Mouse (Mus musculus) Muller cell, postnatal 12 days (primary cell): ENCODE measurements around the gene Tacc2.
A peak's percentile ranks its signal among the peaks of the same experiment; 100 is the strongest.

Experiments used
- DNase-seq: peaks from one replicate; pipeline ENCODE4 v3.0.0-alpha.2; 2015; ENCODE audit errors: inconsistent ontology term

Tacc2 gene

DNA sequence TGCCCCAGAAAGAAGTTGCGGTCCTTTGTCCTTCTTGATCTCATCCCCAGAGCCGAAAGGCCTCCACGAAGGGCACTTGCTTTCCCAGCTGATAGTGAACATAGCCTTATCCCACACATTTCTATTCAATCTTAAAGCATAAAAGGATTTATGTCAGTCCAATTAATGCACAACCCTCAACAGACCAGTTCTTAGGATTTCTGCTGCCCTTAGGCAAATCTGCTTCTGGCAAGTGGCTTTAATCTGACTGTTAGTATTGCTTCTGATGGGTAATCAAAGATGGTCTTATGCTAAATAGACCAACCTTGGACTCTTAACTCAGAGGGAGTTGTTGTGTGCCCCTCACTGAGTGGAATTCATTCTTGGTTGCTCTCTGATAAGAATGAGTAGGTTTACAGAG lies 40.4 kb downstream of the Tacc2 start:
- no peak for DNase-seq

DNA sequence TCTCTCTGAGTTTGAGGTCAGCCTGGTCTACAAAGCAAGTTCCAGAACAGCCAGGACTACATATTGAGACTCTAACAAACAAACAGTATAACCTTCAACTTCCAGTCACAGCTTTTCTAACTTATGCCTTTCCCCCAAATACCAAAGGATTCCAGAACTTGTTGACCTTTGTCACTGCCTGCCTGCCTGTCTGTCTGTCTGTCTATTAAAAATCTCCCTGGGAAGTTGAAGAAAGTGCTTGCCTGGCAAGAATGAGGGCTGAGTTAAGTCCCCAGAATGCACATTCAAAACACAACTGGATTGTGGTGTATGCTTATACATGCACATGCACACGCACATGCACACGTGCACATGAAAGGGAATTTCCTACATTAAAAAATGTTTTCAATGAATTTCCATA lies 43.8 kb downstream of the Tacc2 start:
- DNase-seq: no peak

- no peak for DNase-seq
Observed at GRCm38 (mm10) chr7:130621953-130622352, 44.7 kb downstream of the Tacc2 start.

GRCm38 (mm10) chr7:130622359-130622758 lies 45.1 kb downstream of the Tacc2 start:
- no peak for DNase-seq

- DNase-seq: no peak
Observed at GRCm38 (mm10) chr7:130624299-130624698, 47.1 kb downstream of the Tacc2 start.

DNA sequence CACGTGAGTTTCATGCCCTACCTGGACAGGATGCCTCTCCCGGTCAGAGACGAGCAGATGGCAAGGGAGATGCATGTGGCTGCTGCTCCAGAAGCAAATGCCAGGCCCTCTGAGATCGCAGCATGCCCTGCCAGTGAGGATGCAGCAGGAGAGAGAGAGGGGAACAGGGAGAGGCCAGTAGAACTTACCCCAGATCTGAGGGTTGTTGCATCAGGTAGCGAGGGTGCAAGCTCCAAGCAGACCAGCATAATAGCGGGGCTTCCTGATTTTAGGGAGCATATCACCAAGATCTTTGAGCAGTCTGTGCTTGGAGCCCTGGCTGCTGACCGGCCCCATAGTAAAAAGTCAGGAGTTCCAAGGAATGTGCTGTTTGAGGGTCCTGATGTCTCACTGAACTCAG lies 48.1 kb downstream of the Tacc2 start:
- no peak for DNase-seq

DNA sequence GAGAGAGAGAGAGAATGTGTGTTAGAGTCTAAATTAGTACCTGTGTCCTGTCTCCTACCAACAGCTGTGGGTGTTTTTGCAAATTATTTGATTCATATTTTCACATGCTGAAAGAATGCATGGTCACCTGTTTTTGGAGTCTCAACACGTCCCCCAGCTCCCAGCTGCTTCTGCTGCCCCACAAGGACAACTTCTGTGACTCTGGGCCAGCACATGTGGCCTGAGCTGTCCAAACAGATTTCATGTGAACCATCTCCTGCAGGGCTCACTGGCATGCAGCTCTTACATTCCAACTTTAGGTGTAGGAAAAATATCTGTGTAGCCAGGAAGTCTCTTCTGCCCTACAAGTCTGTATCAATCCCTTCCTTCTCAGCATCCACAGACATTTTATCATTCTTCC lies 51.4 kb downstream of the Tacc2 start:
- no peak for DNase-seq

GRCm38 (mm10) chr7:130629999-130630398 lies 52.8 kb downstream of the Tacc2 start:
- no peak for DNase-seq

DNA sequence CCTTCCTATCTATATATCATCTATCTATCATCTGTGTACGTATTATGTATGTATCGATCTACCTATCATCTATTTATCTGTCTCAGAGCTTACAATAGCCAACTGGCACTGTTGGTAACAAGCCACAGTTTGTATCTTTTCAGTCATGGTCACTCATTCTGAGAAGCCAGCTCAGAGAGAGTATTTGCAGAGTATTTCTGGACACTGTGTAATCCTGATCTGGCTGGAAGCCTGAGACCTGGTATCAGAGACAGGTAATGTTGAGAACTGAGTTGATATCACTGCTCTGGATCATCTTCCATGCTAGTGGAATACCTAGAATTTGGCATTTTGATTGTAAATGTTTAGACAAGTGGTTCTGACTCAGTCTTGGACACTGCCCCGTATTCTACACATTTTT lies 53.7 kb downstream of the Tacc2 start:
- DNase-seq: no peak

- no peak for DNase-seq
Observed at GRCm38 (mm10) chr7:130631553-130632378, 54.5 kb downstream of the Tacc2 start.

- DNase-seq: no peak
Observed at GRCm38 (mm10) chr7:130632379-130632732, 55.1 kb downstream of the Tacc2 start.

DNA sequence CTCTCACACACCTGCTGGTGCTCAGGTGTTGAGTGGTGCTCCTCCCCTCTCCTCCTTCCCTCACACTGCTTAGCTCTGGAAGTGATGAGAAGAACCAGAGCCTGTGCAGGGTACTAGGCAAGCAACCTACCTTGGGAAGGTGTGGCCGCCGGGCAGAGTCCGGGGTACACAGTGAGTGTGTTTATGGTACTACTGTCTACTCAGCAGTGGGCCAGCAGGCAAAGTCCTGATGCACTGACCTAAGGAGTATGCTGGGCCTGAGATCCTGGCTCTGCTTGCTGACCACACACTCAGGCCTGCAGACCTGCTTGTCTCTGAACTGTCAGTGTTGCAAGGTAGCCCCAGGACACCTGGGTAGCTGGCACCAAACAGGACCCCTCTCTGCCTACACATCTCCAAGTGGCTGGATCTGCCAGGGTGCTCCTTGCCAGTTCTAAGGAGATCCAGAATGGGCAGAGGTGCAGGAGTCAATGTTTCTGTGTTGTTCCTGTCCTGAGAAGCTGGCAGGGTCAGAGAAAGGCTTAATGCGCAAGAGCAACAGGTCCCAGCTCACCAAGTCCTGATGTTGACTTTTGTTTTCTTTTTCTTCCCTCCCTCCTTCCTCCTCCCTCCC lies 57.1 kb downstream of the Tacc2 start:
- DNase-seq: no peak

DNA sequence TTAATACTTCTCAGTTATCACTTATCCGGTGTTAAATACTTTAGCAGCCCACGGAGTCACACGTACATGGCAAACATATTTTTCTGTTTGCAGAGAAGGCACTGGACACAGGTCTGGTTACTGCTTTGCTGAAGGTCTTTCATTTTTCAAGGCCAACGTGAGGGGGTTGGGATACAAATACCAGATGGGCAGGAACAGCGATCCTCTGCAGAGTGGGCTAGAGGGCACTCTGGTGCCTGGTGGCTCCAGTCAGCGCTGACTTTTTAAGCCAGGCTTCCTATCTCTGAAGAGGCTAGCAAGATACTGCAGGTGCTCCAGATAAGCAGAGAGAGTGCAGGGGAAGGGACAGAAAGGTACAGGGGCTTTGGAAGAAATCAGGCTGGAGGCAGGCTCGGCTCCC lies 58.0 kb downstream of the Tacc2 start:
- no peak for DNase-seq

- DNase-seq: no peak
Observed at GRCm38 (mm10) chr7:130636274-130636673, 59.0 kb downstream of the Tacc2 start.

DNA sequence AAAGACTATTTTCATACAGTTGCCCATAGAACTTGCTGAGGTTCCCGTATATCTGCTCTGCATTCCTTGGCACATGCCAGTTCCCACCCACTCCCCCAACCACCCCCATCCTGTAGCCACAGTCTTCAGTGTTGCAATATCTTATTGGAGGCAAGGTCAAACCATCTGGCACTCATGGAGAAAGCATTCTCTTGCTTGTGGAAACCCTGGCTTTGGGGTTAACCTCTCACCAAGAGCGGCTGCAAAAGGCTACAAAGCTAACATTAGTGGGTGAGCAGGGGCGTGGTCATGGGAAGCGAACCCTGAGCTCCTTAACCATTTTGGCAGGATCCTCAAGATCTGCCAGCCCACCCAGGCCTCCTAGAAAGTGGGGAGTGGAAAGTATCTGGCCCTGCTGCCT lies 59.7 kb downstream of the Tacc2 start:
- DNase-seq: no peak

- DNase-seq: peak; percentile 43
Observed at GRCm38 (mm10) chr7:130637811-130638210, 60.6 kb downstream of the Tacc2 start.

DNA sequence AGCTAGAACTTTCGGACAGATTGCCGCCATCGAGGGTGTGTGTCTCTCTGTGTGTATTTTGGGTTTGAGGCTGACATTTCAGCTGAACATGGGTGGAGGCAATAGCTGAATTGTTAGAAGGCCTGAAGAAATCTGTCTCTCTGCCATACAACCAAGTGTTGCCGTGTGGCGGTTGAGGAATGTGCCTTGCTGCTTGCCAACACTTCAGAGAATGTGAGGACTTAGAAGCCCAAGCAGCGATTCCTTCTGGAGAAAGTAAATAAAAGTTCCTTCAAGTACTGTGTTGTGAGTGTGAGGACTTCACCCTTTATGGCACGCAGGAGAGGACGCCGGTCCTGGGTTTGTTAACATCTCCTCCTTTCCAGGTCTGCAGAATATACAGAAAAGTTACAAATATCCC lies 63.4 kb downstream of the Tacc2 start:
- peak; percentile 85 for DNase-seq

DNA sequence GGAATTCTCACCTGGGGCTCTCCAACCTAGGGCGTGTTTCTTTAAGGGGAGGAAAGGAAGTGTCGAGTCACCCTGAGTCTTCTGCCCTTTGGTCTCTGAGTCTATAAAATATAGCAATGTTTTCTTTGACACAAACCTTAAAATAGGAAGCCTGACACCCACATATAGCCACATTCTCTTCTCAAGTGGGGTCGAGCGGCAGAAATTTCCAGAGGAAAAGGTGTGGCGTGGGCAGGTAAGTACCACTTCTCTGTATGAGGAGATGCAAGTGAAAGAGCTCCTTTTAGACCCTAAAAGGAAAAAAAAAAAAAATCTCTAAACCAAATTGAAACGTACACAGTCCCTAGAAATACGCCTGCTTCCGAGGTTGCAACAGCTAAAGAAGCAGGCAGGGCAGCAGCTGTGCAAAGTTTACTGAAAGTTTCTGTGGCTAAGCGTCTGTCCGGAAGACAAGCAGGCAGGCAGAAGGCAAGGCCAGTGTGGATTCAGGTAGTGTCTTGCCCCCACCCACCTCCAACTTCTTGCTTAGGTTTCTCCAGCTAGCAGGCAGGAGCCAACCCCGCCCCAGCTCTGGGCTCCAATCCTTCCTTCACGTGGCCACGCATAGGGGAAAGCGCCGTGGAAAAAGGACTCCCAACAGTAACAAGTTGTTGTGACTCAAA lies 68.2 kb downstream of the Tacc2 start:
- no peak for DNase-seq

- peak; percentile 89 for DNase-seq
Observed at GRCm38 (mm10) chr7:130645994-130646761, 68.9 kb downstream of the Tacc2 start.

DNA sequence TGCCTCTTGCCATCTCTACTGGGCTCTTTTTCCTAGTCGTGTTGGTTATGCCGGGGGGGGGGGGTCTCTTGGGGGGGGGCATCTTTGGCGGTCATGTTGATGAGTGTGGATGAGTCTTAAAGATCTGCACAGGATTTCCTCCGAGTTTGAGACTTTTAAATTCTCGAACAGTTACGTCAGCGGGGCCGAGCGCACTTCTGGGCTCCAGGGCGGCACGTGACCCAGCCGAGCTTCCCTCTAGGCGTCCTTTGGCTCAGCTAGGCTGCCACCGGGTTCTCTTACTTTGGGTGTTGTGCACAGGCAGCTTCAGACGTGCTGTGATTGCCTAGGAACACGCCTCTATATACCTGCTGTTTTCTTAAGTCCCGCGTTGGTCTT lies 69.5 kb downstream of the Tacc2 start:
- peak; percentile 76 for DNase-seq

DNA sequence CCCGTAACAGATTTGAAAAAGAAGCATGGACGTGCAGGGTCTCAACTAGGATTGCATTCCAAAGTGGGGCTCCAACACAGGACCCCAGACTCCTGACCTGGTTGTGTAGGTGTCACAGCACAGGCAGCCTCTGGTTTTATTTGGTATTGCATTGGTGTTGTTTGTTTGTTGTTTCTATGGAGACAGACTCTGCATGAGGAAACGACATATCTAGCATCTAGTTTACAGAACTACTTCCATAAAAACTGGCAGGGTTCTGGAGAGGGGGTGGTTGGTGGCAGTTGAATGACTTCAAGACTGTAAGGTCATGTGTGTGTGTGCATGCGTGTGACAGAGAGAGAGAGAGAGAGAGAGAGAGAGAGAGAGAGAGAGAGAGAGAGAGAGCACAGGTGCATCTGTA lies 70.8 kb downstream of the Tacc2 start:
- DNase-seq: no peak

DNA sequence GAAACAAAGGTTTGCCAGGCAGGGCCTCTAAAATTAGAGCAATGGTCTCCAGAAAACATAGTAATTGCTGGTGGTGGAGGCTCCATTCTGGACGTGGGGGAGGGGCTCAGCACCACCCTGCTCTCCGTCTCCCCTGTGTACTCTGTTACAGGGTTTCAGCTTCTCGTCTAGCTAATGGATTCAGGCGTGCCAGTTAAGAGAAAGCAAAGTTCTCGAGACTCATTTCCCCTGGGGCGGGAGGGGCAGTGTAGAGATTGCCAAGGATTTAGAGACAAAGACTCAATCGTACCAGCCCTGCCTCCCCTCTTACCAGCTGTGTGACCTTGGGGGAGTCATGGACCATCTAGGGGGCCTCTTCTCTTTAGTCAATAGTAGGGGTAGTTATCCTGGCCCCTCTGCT lies 72.0 kb downstream of the Tacc2 start:
- DNase-seq: no peak
